Mouse (Mus musculus): ENCODE results near the gene Vwa8. TPM values are rescaled to one million over a fixed set of nuclear protein-coding genes. Genes with fewer than 3 reads are reported as not detected.

Vwa8 gene
- total and polyA plus RNA-seq, 2 experiments from 2014 or later: 8.1 to 19.5 TPM

GRCm38 (mm10) chr14:79112050-79112449 is 263.2 kb downstream of the Vwa8 start:
- TF ChIP-seq CTCF (IDR thresholded peaks at IDR 0.05): no peak
- H3K27me3 ChIP-seq (ENCODE audit: insufficient read depth, low read length): no peaks in the 10 kb centered on the region
- no peak overlapping the region for H3K27ac ChIP-seq (ENCODE audit: low read depth, low read length)
- H3K4me3 ChIP-seq (ENCODE audit: low read depth, low read length): no peak overlapping the region
- H3K9me3 ChIP-seq (ENCODE audit: low read length): no peaks in the 10 kb centered on the region
- no peak overlapping the region for H3K9ac ChIP-seq (replicated peaks; ENCODE audit: low read length, poor library complexity, severe bottlenecking)
- ATAC-seq (ENCODE audit: low FRiP score) (no peak), DNase-seq (ENCODE audit: low spot score) (no peak)
- 75% methylated on average over 6 of the region's 6 CpGs for WGBS
- no peaks in the 10 kb centered on the region for H3K4me1 ChIP-seq (ENCODE audit: insufficient read depth, low read length)
- H3K36me3 ChIP-seq (ENCODE audit: insufficient read depth, low read length): no peaks in the 10 kb centered on the region
- H3K4me2 ChIP-seq (ENCODE audit: low read depth, low read length, poor library complexity, severe bottlenecking): no peak overlapping the region

GRCm38 (mm10) chr14:79114526-79115383 is 265.9 kb downstream of the Vwa8 start:
- WGBS: 84% methylated on average over 11 of the region's 11 CpGs
- no peak for ATAC-seq (ENCODE audit: low FRiP score)
- Histone ChIP-seq H3K4me2 (ENCODE audit: low read depth, low read length, poor library complexity, severe bottlenecking) (no peak overlapping the region), H3K27ac (ENCODE audit: low read depth, low read length) (no peak overlapping the region), H3K36me3 (ENCODE audit: insufficient read depth, low read length) (no peaks in the 10 kb centered on the region), H3K9me3 (ENCODE audit: low read length) (no peaks in the 10 kb centered on the region), H3K9ac (replicated peaks; ENCODE audit: low read length, poor library complexity, severe bottlenecking) (no peak overlapping the region), H3K4me3 (ENCODE audit: low read depth, low read length) (no peak overlapping the region), H3K4me1 (ENCODE audit: insufficient read depth, low read length) (no peaks in the 10 kb centered on the region), H3K27me3 (ENCODE audit: insufficient read depth, low read length) (no peaks in the 10 kb centered on the region)
- no peak for TF ChIP-seq CTCF (IDR thresholded peaks at IDR 0.05)
- no peak for DNase-seq (ENCODE audit: low spot score)

GRCm38 (mm10) chr14:79118457-79118856 is 269.6 kb downstream of the Vwa8 start:
- no peak for ATAC-seq (ENCODE audit: low FRiP score)
- WGBS: 95% methylated on average over 7 of the region's 7 CpGs
- DNase-seq (ENCODE audit: low spot score): no peak
- Histone ChIP-seq H3K4me1 (ENCODE audit: insufficient read depth, low read length) (no peaks in the 10 kb centered on the region), H3K36me3 (ENCODE audit: insufficient read depth, low read length) (no peaks in the 10 kb centered on the region), H3K4me2 (ENCODE audit: low read depth, low read length, poor library complexity, severe bottlenecking) (no peak overlapping the region), H3K4me3 (ENCODE audit: low read depth, low read length) (no peak overlapping the region), H3K27ac (ENCODE audit: low read depth, low read length) (no peak overlapping the region), H3K27me3 (ENCODE audit: insufficient read depth, low read length) (no peaks in the 10 kb centered on the region), H3K9me3 (ENCODE audit: low read length) (no peaks in the 10 kb centered on the region), H3K9ac (replicated peaks; ENCODE audit: low read length, poor library complexity, severe bottlenecking) (no peak overlapping the region)
- no peak for TF ChIP-seq CTCF (IDR thresholded peaks at IDR 0.05)

GRCm38 (mm10) chr14:79119354-79119753 is 270.5 kb downstream of the Vwa8 start:
- Histone ChIP-seq H3K36me3 (ENCODE audit: insufficient read depth, low read length) (no peaks in the 10 kb centered on the region), H3K4me2 (ENCODE audit: low read depth, low read length, poor library complexity, severe bottlenecking) (no peak overlapping the region), H3K9me3 (ENCODE audit: low read length) (no peaks in the 10 kb centered on the region), H3K4me1 (ENCODE audit: insufficient read depth, low read length) (no peaks in the 10 kb centered on the region), H3K4me3 (ENCODE audit: low read depth, low read length) (no peak overlapping the region), H3K9ac (replicated peaks; ENCODE audit: low read length, poor library complexity, severe bottlenecking) (no peak overlapping the region), H3K27ac (ENCODE audit: low read depth, low read length) (no peak overlapping the region), H3K27me3 (ENCODE audit: insufficient read depth, low read length) (no peaks in the 10 kb centered on the region)
- ATAC-seq (ENCODE audit: low FRiP score): no peak
- 89% methylated on average over 9 of the region's 9 CpGs for WGBS
- DNase-seq (ENCODE audit: low spot score): no peak
- no peak for TF ChIP-seq CTCF (IDR thresholded peaks at IDR 0.05)

- ATAC-seq (ENCODE audit: low FRiP score) (no peak), DNase-seq (ENCODE audit: low spot score) (no peak)
- no peak overlapping the region for H3K9ac ChIP-seq (replicated peaks; ENCODE audit: low read length, poor library complexity, severe bottlenecking)
- H3K4me1 ChIP-seq (ENCODE audit: insufficient read depth, low read length): no peaks in the 10 kb centered on the region
- 86% methylated on average over 11 of the region's 11 CpGs for WGBS
- H3K4me3 ChIP-seq (ENCODE audit: low read depth, low read length): no peak overlapping the region
- H3K9me3 ChIP-seq (ENCODE audit: low read length): no peaks in the 10 kb centered on the region
- no peaks in the 10 kb centered on the region for H3K36me3 ChIP-seq (ENCODE audit: insufficient read depth, low read length)
- H3K27me3 ChIP-seq (ENCODE audit: insufficient read depth, low read length): no peaks in the 10 kb centered on the region
- TF ChIP-seq CTCF (IDR thresholded peaks at IDR 0.05): no peak
- H3K27ac ChIP-seq (ENCODE audit: low read depth, low read length): no peak overlapping the region
- H3K4me2 ChIP-seq (ENCODE audit: low read depth, low read length, poor library complexity, severe bottlenecking): no peak overlapping the region
Observed at GRCm38 (mm10) chr14:79120681-79121080, 271.8 kb downstream of the Vwa8 start.

GRCm38 (mm10) chr14:79123466-79123865 is 274.6 kb downstream of the Vwa8 start:
- no peak for TF ChIP-seq CTCF (IDR thresholded peaks at IDR 0.05)
- H3K4me2 ChIP-seq (ENCODE audit: low read depth, low read length, poor library complexity, severe bottlenecking): no peak overlapping the region

More at GRCm38 (mm10) chr14:79123466-79123865, 274.6 kb downstream of the Vwa8 start:
- no peak for ATAC-seq (ENCODE audit: low FRiP score)
- Histone ChIP-seq H3K9me3 (ENCODE audit: low read length) (no peaks in the 10 kb centered on the region), H3K9ac (replicated peaks; ENCODE audit: low read length, poor library complexity, severe bottlenecking) (no peak overlapping the region), H3K27ac (ENCODE audit: low read depth, low read length) (no peak overlapping the region), H3K36me3 (ENCODE audit: insufficient read depth, low read length) (no peaks in the 10 kb centered on the region), H3K27me3 (ENCODE audit: insufficient read depth, low read length) (no peaks in the 10 kb centered on the region), H3K4me3 (ENCODE audit: low read depth, low read length) (no peak overlapping the region), H3K4me1 (ENCODE audit: insufficient read depth, low read length) (no peaks in the 10 kb centered on the region)
- DNase-seq (ENCODE audit: low spot score): no peak
- WGBS: 88% methylated on average over 8 of the region's 8 CpGs
